Mouse (Mus musculus) CH12.LX (cell line): ENCODE results near the gene Pde11a. TPM values are rescaled to one million over a fixed set of nuclear protein-coding genes. Genes with fewer than 3 reads are reported as not detected.

Experiments used
- DNase-seq: peaks from one replicate; pipeline ENCODE4 v3.0.0-alpha.2; 2013; ENCODE audit errors: extremely low read depth
- H3K27ac ChIP-seq: 2 replicates; pipeline ENCODE4 v1.5.1; 2012; ENCODE audit warnings: low read depth, mild to moderate bottlenecking, control low read depth, moderate library complexity; ENCODE audit not compliant: insufficient read depth
- H3K27me3 ChIP-seq: replicated peaks from 2 replicates; pipeline ENCODE3; 2012; ENCODE audit warnings: inconsistent platforms
- H3K36me3 ChIP-seq, 2 experiments: replicated peaks in 1 of 2; 2 replicates each; pipeline versions ENCODE3 to v1.6.1; 2012; ENCODE audit warnings: inconsistent platforms in 1 of 2, low read length in 1 of 2, mild to moderate bottlenecking in 1 of 2, mixed read lengths in 1 of 2, moderate library complexity in 1 of 2; ENCODE audit not compliant: control insufficient read depth in 1 of 2, insufficient read depth in 1 of 2
- H3K4me1 ChIP-seq, 2 experiments: 2 replicates each; pipeline ENCODE4 v1.6.1; 2012; ENCODE audit warnings: inconsistent platforms in 1 of 2, moderate library complexity in 1 of 2; ENCODE audit not compliant: insufficient read depth in 2 of 2, control insufficient read depth in 1 of 2
- H3K4me2 ChIP-seq: 2 replicates; pipeline ENCODE4 v1.6.1; 2012; ENCODE audit warnings: low read depth, mild to moderate bottlenecking, control low read depth; ENCODE audit not compliant: poor library complexity, insufficient read depth, severe bottlenecking
- H3K4me3 ChIP-seq, 3 experiments: fragments of 150-350 bp in 1 of 3; sonication (generic) in 1 of 3; replicated peaks in 1 of 3; 2 replicates each; pipeline versions ENCODE3 to v1.5.1; 2011 to 2012; ENCODE audit warnings: low read depth in 2 of 3, low read length in 2 of 3, mild to moderate bottlenecking in 2 of 3, moderate library complexity in 2 of 3, control low read depth in 1 of 3, improper control_type of control experiment in 1 of 3, inconsistent platforms in 1 of 3, mixed read lengths in 1 of 3; ENCODE audit not compliant: poor library complexity in 1 of 3
- H3K79me2 ChIP-seq: replicated peaks from 2 replicates; pipeline ENCODE4 v1.6.1; 2012; ENCODE audit warnings: mild to moderate bottlenecking, moderate library complexity; ENCODE audit not compliant: control insufficient read depth, poor library complexity, insufficient read depth, severe bottlenecking; ENCODE audit errors: extremely low read depth
- H3K9ac ChIP-seq: 2 replicates; pipeline ENCODE4 v1.6.1; 2012; ENCODE audit warnings: low read depth, mild to moderate bottlenecking, control low read depth, moderate library complexity; ENCODE audit not compliant: insufficient read depth
- H3K9me3 ChIP-seq: replicated peaks from 2 replicates; pipeline ENCODE3; 2012; ENCODE audit warnings: low read length, inconsistent platforms, mixed read lengths
- CHD1 ChIP-seq: IDR thresholded peaks from 2 replicates; pipeline ENCODE4 v1.6.1; 2012; ENCODE audit warnings: low read depth, low read length, improper control_type of control experiment, inconsistent platforms
- CTCF ChIP-seq, 2 experiments: IDR thresholded peaks in 1 of 2; conservative IDR thresholded peaks in 1 of 2; 2 replicates each; pipeline ENCODE4 v1.5.1; 2011 to 2012; ENCODE audit warnings: low read depth in 2 of 2, low read length in 2 of 2, improper control_type of control experiment in 1 of 2, inconsistent platforms in 1 of 2, mild to moderate bottlenecking in 1 of 2, moderate library complexity in 1 of 2
- ETS1 ChIP-seq: conservative IDR thresholded peaks from 2 replicates; pipeline ENCODE4 v1.6.1; 2012; ENCODE audit warnings: low read depth, mild to moderate bottlenecking, inconsistent platforms, low read length, improper control_type of control experiment, moderate library complexity
- IRF4 ChIP-seq: IDR thresholded peaks from 2 replicates; pipeline ENCODE4 v1.6.1; 2014; ENCODE audit warnings: low read depth, mild to moderate bottlenecking, inconsistent platforms, low read length, improper control_type of control experiment
- PAX5 ChIP-seq: IDR thresholded peaks from 2 replicates; pipeline ENCODE4 v1.6.1; 2012; ENCODE audit warnings: low read length, inconsistent platforms, mixed read lengths
- POLR2AphosphoS2 ChIP-seq: IDR thresholded peaks from 2 replicates; pipeline ENCODE4 v1.6.1; 2011; ENCODE audit warnings: low read depth, low read length, improper control_type of control experiment
- SIN3A ChIP-seq: IDR thresholded peaks from 2 replicates; pipeline ENCODE4 v1.6.1; 2012; ENCODE audit warnings: low read length, improper control_type of control experiment, inconsistent platforms
- TCF12 ChIP-seq: IDR thresholded peaks from 2 replicates; pipeline ENCODE4 v1.6.1; 2014; ENCODE audit warnings: low read depth, mild to moderate bottlenecking, inconsistent platforms, low read length, improper control_type of control experiment
- USF1 ChIP-seq: IDR thresholded peaks from 2 replicates; pipeline ENCODE4 v1.6.1; 2014; ENCODE audit warnings: low read depth, mild to moderate bottlenecking, inconsistent platforms, low read length, improper control_type of control experiment
- ZC3H11A ChIP-seq: IDR thresholded peaks from 2 replicates; pipeline ENCODE4 v1.6.1; 2012; ENCODE audit warnings: low read depth, mild to moderate bottlenecking, inconsistent platforms, low read length, improper control_type of control experiment
- ZMIZ1 ChIP-seq: IDR thresholded peaks from 2 replicates; pipeline ENCODE4 v1.6.1; 2012; ENCODE audit warnings: low read depth, mild to moderate bottlenecking, inconsistent platforms, low read length, improper control_type of control experiment
- dilution Hi-C: fragments of 300-500 bp; cut with MboI; formaldehyde crosslinking; loops from 2 replicates; pipeline ENCODE4 v1.14.3; 2020; ENCODE audit warnings: low sequenced_read_pairs; ENCODE audit not compliant: extremely low pct_unique_long_range_greater_than_20kb, extremely low pct_ligation_motif_present
- in situ Hi-C: fragments of 300-500 bp; cut with MboI; formaldehyde crosslinking; loops from 3 replicates; pipeline ENCODE4 v1.14.3; 2019; ENCODE audit warnings: low sequenced_read_pairs, low pct_ligation_motif_present, low pct_unique_long_range_greater_than_20kb, mixed read lengths
- polyA plus RNA-seq: library from polyadenylated mRNA; unstranded; fragments of >175 nt; gene quantifications from 2 replicates; pipeline ENCODE4 v1.2.1, GENCODE M21; 2012; ENCODE audit warnings: low read depth; ENCODE audit not compliant: insufficient read length
- total RNA-seq, 2 experiments: library from RNA; depleted of rRNA; stranded (reverse); fragments of 300-350 nt in 1 of 2; fragments of >200 nt in 1 of 2; gene quantifications; 2 replicates each; pipeline ENCODE4 v1.2.3; 2012 to 2014

Gene Pde11a
- total and polyA plus RNA-seq, 3 experiments: 0.14 to 0.38 (median 0.21) TPM

- Histone ChIP-seq H3K9ac (no peak overlapping the region), H3K4me3 (no peak overlapping the region), H3K9me3 (no peaks in the 10 kb centered on the region), H3K27me3 (no peaks in the 10 kb centered on the region), H3K79me2 (no peaks in the 10 kb centered on the region), H3K4me1 (no peaks in the 10 kb centered on the region), H3K36me3 (no peaks in the 10 kb centered on the region), H3K4me2 (no peak overlapping the region), H3K27ac (no peak overlapping the region)
- no peak for DNase-seq
- in situ Hi-C loops (no loop called here), dilution Hi-C loops (no loop called here)
- TF ChIP-seq IRF4 (no peak), ZC3H11A (no peak)
These were observed 100.7 kb downstream of the Pde11a start for GRCm38 (mm10) chr2:76237638-76238420.

- H3K79me2 ChIP-seq: no peaks in the 10 kb centered on the region
- no peak overlapping the region for H3K4me3 ChIP-seq
- H3K4me2 ChIP-seq: no peak overlapping the region
- no peak overlapping the region for H3K9ac ChIP-seq
- H3K4me1 ChIP-seq: peaks cover 4 to 14% of the 10 kb centered on the region in 2 experiments
- TF ChIP-seq USF1 (no peak), SIN3A (no peak), POLR2AphosphoS2 (no peak), CTCF (conservative IDR thresholded peaks at IDR 0.05 in 1 of 2, IDR thresholded peaks at IDR 0.05 in 1 of 2; ENCODE audit: low read depth in 2 of 2, low read length in 2 of 2) (no peak), CHD1 (no peak), TCF12 (no peak), ETS1 (no peak)
- no peaks in the 10 kb centered on the region for H3K9me3 ChIP-seq
- no peak for DNase-seq
- no peaks in the 10 kb centered on the region for H3K27me3 ChIP-seq
- no peaks in the 10 kb centered on the region for H3K36me3 ChIP-seq
- dilution Hi-C loops (no loop called here), in situ Hi-C loops (no loop called here)
- H3K27ac ChIP-seq: no peak overlapping the region
These were observed 118.0 kb downstream of the Pde11a start for GRCm38 (mm10) chr2:76220364-76221108.

GRCm38 (mm10) chr2:76219540-76219939, 119.0 kb downstream of the Pde11a start:
- Histone ChIP-seq H3K4me3 (no peak overlapping the region), H3K27ac (no peak overlapping the region), H3K36me3 (no peaks in the 10 kb centered on the region), H3K9me3 (no peaks in the 10 kb centered on the region), H3K9ac (no peak overlapping the region), H3K27me3 (no peaks in the 10 kb centered on the region), H3K79me2 (no peaks in the 10 kb centered on the region)
- DNase-seq: no peak
- TF ChIP-seq ZMIZ1: no peak
- no peak for TF ChIP-seq PAX5
- TF ChIP-seq, all 38 proteins: peak for 0
- Histone ChIP-seq H3K4me1 (peaks cover 4 to 22% of the 10 kb centered on the region in 2 experiments), H3K4me2 (no peak overlapping the region)
- dilution Hi-C loops (no loop called here), in situ Hi-C loops (no loop called here)
